ENCODE assay signal across 14 mouse cellular contexts in the genomic region with DNA sequence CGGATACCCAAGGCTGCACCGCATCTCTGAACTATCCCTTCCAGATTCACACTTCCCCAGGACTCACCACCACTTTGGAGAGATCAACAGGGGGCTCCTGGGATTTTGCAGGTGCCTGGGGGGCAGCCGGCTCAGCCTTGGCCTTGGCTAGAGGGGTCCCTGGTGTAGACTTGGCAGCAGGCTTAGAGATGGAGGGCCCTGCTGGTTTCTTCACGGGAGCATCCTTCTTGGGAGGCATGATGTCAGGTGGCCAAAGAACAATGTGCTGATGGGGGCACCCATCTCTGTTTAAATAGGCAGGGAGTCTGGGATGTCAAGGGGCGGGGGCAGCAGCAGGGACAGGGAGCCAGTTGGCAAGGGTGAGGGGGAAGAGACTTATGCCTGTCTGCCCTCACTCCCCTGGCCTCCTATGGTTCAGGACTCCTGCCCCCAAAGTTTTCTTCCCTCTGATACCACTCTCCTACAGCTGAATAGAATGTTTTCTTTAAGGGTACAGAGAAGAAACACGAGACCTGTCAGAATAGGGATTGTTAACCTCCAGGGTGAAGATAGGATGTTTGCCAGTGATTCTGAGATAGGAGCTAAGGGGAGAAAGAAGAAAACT. TPM values are rescaled to one million over a fixed set of nuclear protein-coding genes. Genes with fewer than 3 reads are reported as not detected.
DNase-seq lines count a peak whose midpoint lies in the region; ATAC-seq and TF ChIP-seq lines count a peak whose summit lies in the region.
"Had no signal": no experiment of that assay in that cellular context is flagged by ENCODE, and none has a peak within 500 bp of the region (broad histone marks: within the 10 kb centered on the region; RNA-seq: fewer than 3 reads in every experiment).

No protein-coding gene starts in this region.

- no peak overlapping the region for H3K9ac ChIP-seq in forebrain, embryonic 16.5 days (replicated peaks; ENCODE audit: low read depth, low read length)
- no peak overlapping the region for H3K9ac ChIP-seq in hindbrain, postnatal 0 days (replicated peaks; ENCODE audit: low read length)

- no peaks in the 10 kb centered on the region for H3K9me3 ChIP-seq in forebrain, embryonic 10.5 days
- no peaks in the 10 kb centered on the region for H3K9me3 ChIP-seq in forebrain, embryonic 16.5 days (ENCODE audit: control insufficient read depth, low read length)
- H3K9me3 ChIP-seq in hindbrain, embryonic 10.5 days = no peaks in the 10 kb centered on the region
- no peaks in the 10 kb centered on the region for H3K9me3 ChIP-seq in hindbrain, postnatal 0 days (ENCODE audit: low read length)
- H3K9me3 ChIP-seq in G1E (replicated peaks) = no peaks in the 10 kb centered on the region
- no peaks in the 10 kb centered on the region for H3K9me3 ChIP-seq in limb, embryonic 10.5 days (replicated peaks)
- H3K9me3 ChIP-seq: liver, embryonic 13.5 days had no signal

- DNase-seq in forebrain, embryonic 10.5 days (ENCODE audit: extremely low spot score, low spot score) = no peak
- DNase-seq in hindbrain, embryonic 10.5 days (ENCODE audit: low spot score) = no peak
- DNase-seq in hindbrain, postnatal 0 days (ENCODE audit: low spot score) = no peak
- DNase-seq in G1E (ENCODE audit: low spot score) = no peak
- DNase-seq in limb, embryonic 10.5 days (ENCODE audit: low spot score) = no peak
- no peak for DNase-seq in left cerebral cortex, postnatal 10 days (ENCODE audit: extremely low spot score in 1 of 2, low spot score in 2 of 2)
- DNase-seq in layer of hippocampus, postnatal 25 days (ENCODE audit: extremely low spot score in 1 of 2, low spot score in 1 of 2) = no peak
- DNase-seq: B cell, adult 2 months; cerebellum, postnatal 25 days; kidney, postnatal 4 days; liver, embryonic 13.5 days; lung, postnatal 36 days had no signal

- TF ChIP-seq CTCF in hindbrain, postnatal 0 days (IDR thresholded peaks at IDR 0.05; ENCODE audit: low read depth) = no peak
- no peak for TF ChIP-seq CTCF in G1E (IDR thresholded peaks at IDR 0.05; ENCODE audit: low read depth, low read length)

- H3K27me3 ChIP-seq in forebrain, embryonic 10.5 days (ENCODE audit: poor library complexity, severe bottlenecking) = peaks cover 14% of the 10 kb centered on the region
- H3K27me3 ChIP-seq in forebrain, embryonic 16.5 days (replicated peaks; ENCODE audit: control insufficient read depth, insufficient read depth, low read length) = no peaks in the 10 kb centered on the region
- H3K27me3 ChIP-seq in hindbrain, embryonic 10.5 days (ENCODE audit: insufficient read depth, poor library complexity, severe bottlenecking) = peaks cover 8% of the 10 kb centered on the region
- no peaks in the 10 kb centered on the region for H3K27me3 ChIP-seq in hindbrain, postnatal 0 days (ENCODE audit: insufficient read depth, low read length)
- H3K27me3 ChIP-seq in G1E (ENCODE audit: insufficient read depth, low read length) = no peaks in the 10 kb centered on the region
- H3K27me3 ChIP-seq in limb, embryonic 10.5 days (ENCODE audit: low read depth, poor library complexity, severe bottlenecking) = peaks cover 7% of the 10 kb centered on the region
- H3K27me3 ChIP-seq: liver, embryonic 13.5 days had no signal

- intact Hi-C loops in left cerebral cortex, postnatal 10 days (cut with DNase I) = no loop called here

- no peak overlapping the region for H3K4me2 ChIP-seq in forebrain, embryonic 16.5 days (ENCODE audit: low read length)
- no peak overlapping the region for H3K4me2 ChIP-seq in hindbrain, postnatal 0 days (ENCODE audit: low read depth, low read length)

- H3K36me3 ChIP-seq in forebrain, embryonic 10.5 days (replicated peaks) = peaks cover 3% of the 10 kb centered on the region
- H3K36me3 ChIP-seq in forebrain, embryonic 16.5 days (ENCODE audit: control insufficient read depth, insufficient read depth) = no peaks in the 10 kb centered on the region
- peaks cover 4% of the 10 kb centered on the region; the same call in 1 of the 2 replicates for H3K36me3 ChIP-seq in hindbrain, embryonic 10.5 days
- H3K36me3 ChIP-seq in hindbrain, postnatal 0 days (ENCODE audit: insufficient read depth, low read length) = no peaks in the 10 kb centered on the region
- H3K36me3 ChIP-seq in G1E (replicated peaks) = peaks cover 35% of the 10 kb centered on the region
- H3K36me3 ChIP-seq in limb, embryonic 10.5 days = peaks cover 2% of the 10 kb centered on the region; the same call in 1 of the 2 replicates

- 31% methylated on average over 6 of the region's 6 CpGs for WGBS in forebrain, embryonic 10.5 days
- WGBS in forebrain, embryonic 16.5 days = 41% methylated on average over 6 of the region's 6 CpGs
- 37% methylated on average over 6 of the region's 6 CpGs for WGBS in hindbrain, embryonic 10.5 days
- WGBS in hindbrain, postnatal 0 days = 40% methylated on average over 6 of the region's 6 CpGs
- 45% methylated on average over 6 of the region's 6 CpGs for WGBS in limb, embryonic 10.5 days

- ATAC-seq in forebrain, embryonic 16.5 days = no peak
- ATAC-seq in hindbrain, postnatal 0 days = no peak
- ATAC-seq in G1E (ENCODE audit: extremely low read depth, insufficient number of reproducible peaks, low FRiP score, poor library complexity, severe bottlenecking) = no peak
- ATAC-seq: activated CD4-positive, CD25-positive, alpha-beta regulatory T cell, adult 4 months had no signal

- peak overlapping the region; percentile 67; the same call in 1 of the 2 replicates for H3K4me3 ChIP-seq in forebrain, embryonic 10.5 days
- H3K4me3 ChIP-seq in forebrain, embryonic 16.5 days (replicated peaks; ENCODE audit: low read length) = no peak overlapping the region
- H3K4me3 ChIP-seq in hindbrain, embryonic 10.5 days = peak overlapping the region; percentile 5; the same call in 1 of the 2 replicates
- H3K4me3 ChIP-seq in hindbrain, postnatal 0 days (ENCODE audit: low read length) = no peak overlapping the region
- H3K4me3 ChIP-seq in G1E (ENCODE audit: low read depth, low read length) = peak overlapping the region; percentile 46; the same call in 1 of the 2 replicates
- peak overlapping the region; percentile 14; the same call in 1 of the 2 replicates for H3K4me3 ChIP-seq in limb, embryonic 10.5 days

- H3K27ac ChIP-seq in forebrain, embryonic 10.5 days = 0 out of 2 replicates have a peak overlapping the region, but pooled peaks have one; percentile 2
- H3K27ac ChIP-seq in forebrain, embryonic 16.5 days (ENCODE audit: low read length) = no peak overlapping the region
- H3K27ac ChIP-seq in hindbrain, embryonic 10.5 days = no peak overlapping the region
- no peak overlapping the region for H3K27ac ChIP-seq in hindbrain, postnatal 0 days
- H3K27ac ChIP-seq in limb, embryonic 10.5 days = no peak overlapping the region

- H3K4me1 ChIP-seq in forebrain, embryonic 10.5 days = peaks cover 51% of the 10 kb centered on the region
- H3K4me1 ChIP-seq in forebrain, embryonic 16.5 days (replicated peaks; ENCODE audit: control insufficient read depth, insufficient read depth, low read length) = peaks cover 32% of the 10 kb centered on the region
- peaks cover 51% of the 10 kb centered on the region for H3K4me1 ChIP-seq in hindbrain, embryonic 10.5 days (replicated peaks)
- H3K4me1 ChIP-seq in hindbrain, postnatal 0 days (ENCODE audit: insufficient read depth, low read length) = peaks cover 12% of the 10 kb centered on the region
- peaks cover 69% of the 10 kb centered on the region for H3K4me1 ChIP-seq in G1E (ENCODE audit: insufficient read depth, low read depth, low read length)
- peaks cover 40% of the 10 kb centered on the region for H3K4me1 ChIP-seq in limb, embryonic 10.5 days

RNA-seq across cellular contexts. Expression of a gene that starts 1.2 kb away (rescaled TPM):
- polyA plus RNA-seq in forebrain, embryonic 10.5 days (2016; fragmentation: Nextera tagmentation; extraction: Ambion mirVana) = 1.9 and 2.0 TPM in 2 replicates
- polyA plus RNA-seq in forebrain, embryonic 16.5 days (2015; fragmentation: Nextera tagmentation; extraction: Ambion mirVana) = 5.4 and 5.9 TPM in 2 replicates
- polyA plus RNA-seq in hindbrain, embryonic 10.5 days (2016; fragmentation: Nextera tagmentation; extraction: Ambion mirVana) = 2.8 TPM in 2 replicates
- 27.1 and 34.6 TPM in 2 replicates for total RNA-seq in hindbrain, postnatal 0 days (2014; rRNA removed)
- 4.2 and 4.9 TPM in 2 replicates for polyA plus RNA-seq in hindbrain, postnatal 0 days (2015; fragmentation: Nextera tagmentation; extraction: Ambion mirVana)
- total RNA-seq in G1E (2014; fragmentation: Nextera tagmentation) (11.4 and 13.1 TPM in 2 replicates), G1E (2017) (1.7 and 2.0 TPM in 2 replicates)
- polyA plus RNA-seq in G1E (2012) = 14.7 and 17.4 TPM in 2 replicates
- polyA plus RNA-seq in limb, embryonic 10.5 days (2016; fragmentation: Nextera tagmentation; extraction: Ambion mirVana) = 1.6 and 3.3 TPM in 2 replicates
- 10 to 100 TPM; 30.9 to 34.1 TPM for total RNA-seq in left cerebral cortex, postnatal 10 days (2021)
- 10 to 100 TPM; 17.4 to 18.9 TPM for total RNA-seq in layer of hippocampus, postnatal 25 days (2021)

RNA-seq across cellular contexts. Expression of a gene that starts 3.3 kb away (rescaled TPM):
- 712 and 780 TPM in 2 replicates for polyA plus RNA-seq in forebrain, embryonic 10.5 days (2016; fragmentation: Nextera tagmentation; extraction: Ambion mirVana)
- 599 and 678 TPM in 2 replicates for polyA plus RNA-seq in forebrain, embryonic 16.5 days (2015; fragmentation: Nextera tagmentation; extraction: Ambion mirVana)
- polyA plus RNA-seq in hindbrain, embryonic 10.5 days (2016; fragmentation: Nextera tagmentation; extraction: Ambion mirVana) = 866 and 958 TPM in 2 replicates
- 565 and 585 TPM in 2 replicates for total RNA-seq in hindbrain, postnatal 0 days (2014; rRNA removed)
- polyA plus RNA-seq in hindbrain, postnatal 0 days (2015; fragmentation: Nextera tagmentation; extraction: Ambion mirVana) = 1,081 and 1,089 TPM in 2 replicates
- total RNA-seq in G1E (2014; fragmentation: Nextera tagmentation) (207 and 266 TPM in 2 replicates), G1E (2017) (1,414 and 1,457 TPM in 2 replicates)
- 273 and 359 TPM in 2 replicates for polyA plus RNA-seq in G1E (2012)
- polyA plus RNA-seq in limb, embryonic 10.5 days (2016; fragmentation: Nextera tagmentation; extraction: Ambion mirVana) = 685 and 729 TPM in 2 replicates
- total RNA-seq in left cerebral cortex, postnatal 10 days (2021) = 100 to 1,000 TPM; 602 to 610 TPM
- total RNA-seq in layer of hippocampus, postnatal 25 days (2021) = 100 to 1,000 TPM; 551 to 619 TPM

RNA-seq across cellular contexts. Expression of a gene that starts 28.4 kb away (rescaled TPM):
- 8.6 and 10.3 TPM in 2 replicates for polyA plus RNA-seq in forebrain, embryonic 10.5 days (2016; fragmentation: Nextera tagmentation; extraction: Ambion mirVana)
- 9.0 and 9.6 TPM in 2 replicates for polyA plus RNA-seq in forebrain, embryonic 16.5 days (2015; fragmentation: Nextera tagmentation; extraction: Ambion mirVana)
- polyA plus RNA-seq in hindbrain, embryonic 10.5 days (2016; fragmentation: Nextera tagmentation; extraction: Ambion mirVana) = 20.2 and 22.0 TPM in 2 replicates
- 22.9 and 29.0 TPM in 2 replicates for total RNA-seq in hindbrain, postnatal 0 days (2014; rRNA removed)
- 13.3 TPM in 2 replicates for polyA plus RNA-seq in hindbrain, postnatal 0 days (2015; fragmentation: Nextera tagmentation; extraction: Ambion mirVana)
- 31.8 and 36.0 TPM in 2 replicates for total RNA-seq in G1E (2014; fragmentation: Nextera tagmentation)
- total RNA-seq in G1E (2017) = 98.1 and 107 TPM in 2 replicates
- polyA plus RNA-seq in G1E (2012) = 72.2 and 80.2 TPM in 2 replicates
- 7.0 and 8.4 TPM in 2 replicates for polyA plus RNA-seq in limb, embryonic 10.5 days (2016; fragmentation: Nextera tagmentation; extraction: Ambion mirVana)
- total RNA-seq in left cerebral cortex, postnatal 10 days (2021) = 1 to 10 TPM; 8.9 to 9.3 TPM
- 1 to 10 TPM; 4.6 to 5.0 TPM for total RNA-seq in layer of hippocampus, postnatal 25 days (2021)

RNA-seq across cellular contexts. Expression of a gene that starts 38.2 kb away (rescaled TPM):
- 72.0 and 73.6 TPM in 2 replicates for polyA plus RNA-seq in forebrain, embryonic 10.5 days (2016; fragmentation: Nextera tagmentation; extraction: Ambion mirVana)
- polyA plus RNA-seq in forebrain, embryonic 16.5 days (2015; fragmentation: Nextera tagmentation; extraction: Ambion mirVana) = 215 and 217 TPM in 2 replicates
- 72.2 and 106 TPM in 2 replicates for polyA plus RNA-seq in hindbrain, embryonic 10.5 days (2016; fragmentation: Nextera tagmentation; extraction: Ambion mirVana)
- 174 and 181 TPM in 2 replicates for total RNA-seq in hindbrain, postnatal 0 days (2014; rRNA removed)
- 112 and 120 TPM in 2 replicates for polyA plus RNA-seq in hindbrain, postnatal 0 days (2015; fragmentation: Nextera tagmentation; extraction: Ambion mirVana)
- 100 and 109 TPM in 2 replicates for total RNA-seq in G1E (2014; fragmentation: Nextera tagmentation)
- 36.3 and 47.4 TPM in 2 replicates for total RNA-seq in G1E (2017)
- 153 and 174 TPM in 2 replicates for polyA plus RNA-seq in G1E (2012)
- 64.2 and 91.3 TPM in 2 replicates for polyA plus RNA-seq in limb, embryonic 10.5 days (2016; fragmentation: Nextera tagmentation; extraction: Ambion mirVana)
- 100 to 1,000 TPM; 204 to 226 TPM for total RNA-seq in left cerebral cortex, postnatal 10 days (2021)
- total RNA-seq in layer of hippocampus, postnatal 25 days (2021) = 100 to 1,000 TPM; 228 to 242 TPM

RNA-seq across cellular contexts. Expression of a gene that starts 50.3 kb away (rescaled TPM):
- polyA plus RNA-seq in forebrain, embryonic 10.5 days (2016; fragmentation: Nextera tagmentation; extraction: Ambion mirVana) = 11.8 and 14.0 TPM in 2 replicates
- polyA plus RNA-seq in forebrain, embryonic 16.5 days (2015; fragmentation: Nextera tagmentation; extraction: Ambion mirVana) = 20.9 and 21.7 TPM in 2 replicates
- polyA plus RNA-seq in hindbrain, embryonic 10.5 days (2016; fragmentation: Nextera tagmentation; extraction: Ambion mirVana) = 16.9 and 19.9 TPM in 2 replicates
- 19.3 and 19.4 TPM in 2 replicates for total RNA-seq in hindbrain, postnatal 0 days (2014; rRNA removed)
- 12.5 and 13.8 TPM in 2 replicates for polyA plus RNA-seq in hindbrain, postnatal 0 days (2015; fragmentation: Nextera tagmentation; extraction: Ambion mirVana)
- 7.2 and 9.2 TPM in 2 replicates for total RNA-seq in G1E (2014; fragmentation: Nextera tagmentation)
- total RNA-seq in G1E (2017) = 12.0 and 13.3 TPM in 2 replicates
- polyA plus RNA-seq in G1E (2012) = 21.1 and 21.9 TPM in 2 replicates
- polyA plus RNA-seq in limb, embryonic 10.5 days (2016; fragmentation: Nextera tagmentation; extraction: Ambion mirVana) = 14.5 and 15.4 TPM in 2 replicates
- 10 to 100 TPM; 10.8 to 10.9 TPM for total RNA-seq in left cerebral cortex, postnatal 10 days (2021)
- 10 to 100 TPM; 13.2 to 14.8 TPM for total RNA-seq in layer of hippocampus, postnatal 25 days (2021)

Comparison
In these comparisons a context has a peak if more than half of its experiments do, and no peak if none do; other contexts are left out.
1. H3K4me3 ChIP-seq: peak in forebrain, embryonic 10.5 days (single experiment), hindbrain, embryonic 10.5 days (single experiment), G1E (single experiment) and limb, embryonic 10.5 days (single experiment); none in forebrain, embryonic 16.5 days (single experiment) and hindbrain, postnatal 0 days (single experiment).